Mouse (Mus musculus): ENCODE measurements at regions not wholly inside any gene's neighbourhood (a gene's known extent, or its start where the extent isn't known, plus 50 kb on each side); places are given as distances from the start of the nearest gene placed in this dataset.

DNA sequence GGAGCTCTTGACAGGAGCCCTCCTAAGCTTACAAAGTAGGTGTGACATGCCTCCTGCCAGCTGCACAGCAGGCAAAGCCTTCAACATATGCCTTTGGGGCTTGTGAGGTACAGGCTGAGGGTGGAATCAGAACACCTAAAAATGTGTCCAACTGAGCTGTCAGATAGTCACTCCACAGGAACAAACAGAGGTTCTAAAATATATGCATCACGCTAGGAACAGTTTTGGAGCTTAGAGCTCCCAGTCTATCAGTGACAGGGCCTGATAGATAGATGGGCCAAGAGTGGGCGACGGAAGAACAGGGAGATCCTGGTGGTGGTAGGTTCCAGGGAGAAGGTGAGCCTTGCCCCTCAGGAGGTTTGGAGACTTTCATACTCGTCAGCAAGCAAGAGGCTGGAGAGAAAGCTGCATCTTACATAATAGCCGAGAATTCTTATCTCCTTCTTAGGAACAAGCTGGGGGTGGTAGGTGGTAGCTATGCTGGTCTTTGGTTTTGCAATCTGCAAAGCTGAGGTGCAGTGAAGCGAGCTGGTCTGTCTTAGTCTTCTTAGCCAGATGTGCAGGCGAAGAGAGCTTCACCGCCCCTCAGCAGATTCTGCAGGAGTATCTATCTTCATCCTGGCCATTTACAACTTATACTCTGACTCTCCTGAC is 121.5 kb upstream of the Slc30a5 start:
- TF ChIP-seq GATA1 (IDR thresholded peaks at IDR 0.05; ENCODE audit: low read length) (no peak), TAL1 (IDR thresholded peaks at IDR 0.05; ENCODE audit: low read length) (no peak)
